Mouse (Mus musculus) midbrain, embryonic 16.5 days (tissue): ENCODE measurements around the gene Slc25a13. TPM values are rescaled to one million over a fixed set of nuclear protein-coding genes. Genes with fewer than 3 reads are reported as not detected.
A peak's percentile ranks its signal among the peaks of the same experiment; 100 is the strongest.

Experiments
- ATAC-seq: fragments of 200-750 bp; cut with Nextera tagmentation; 2 replicates; pipeline ENCODE4 v1.8.0; 2017; ENCODE audit warnings: moderate TSS enrichment
- H3K27ac ChIP-seq: fragments of 300-500 bp; sonication (generic); 2 replicates; pipeline ENCODE4 v1.5.1; 2014; ENCODE audit warnings: mild to moderate bottlenecking, low read length, mixed read lengths
- H3K27me3 ChIP-seq: fragments of 300-500 bp; sonication (generic); 2 replicates; pipeline ENCODE4 v1.6.1; 2014; ENCODE audit warnings: low read depth, low read length, mixed read lengths; ENCODE audit not compliant: control insufficient read depth, insufficient read depth
- H3K36me3 ChIP-seq: fragments of 300-500 bp; sonication (generic); 2 replicates; pipeline ENCODE4 v1.6.1; 2014; ENCODE audit warnings: mild to moderate bottlenecking, low read length, moderate library complexity, mixed read lengths; ENCODE audit not compliant: control insufficient read depth, insufficient read depth
- H3K4me1 ChIP-seq: fragments of 300-500 bp; sonication (generic); 2 replicates; pipeline ENCODE4 v1.6.1; 2014; ENCODE audit warnings: mild to moderate bottlenecking, low read length, mixed read lengths; ENCODE audit not compliant: control insufficient read depth, insufficient read depth
- H3K4me2 ChIP-seq: fragments of 300-500 bp; sonication (generic); 2 replicates; pipeline ENCODE4 v1.6.1; 2014; ENCODE audit warnings: mild to moderate bottlenecking, low read length, mixed read lengths
- H3K4me3 ChIP-seq: fragments of 300-500 bp; sonication (generic); 2 replicates; pipeline ENCODE4 v1.5.1; 2014; ENCODE audit warnings: low read depth, mild to moderate bottlenecking, low read length, moderate library complexity, mixed read lengths
- H3K9ac ChIP-seq: fragments of 300-500 bp; sonication (generic); 2 replicates; pipeline ENCODE4 v1.6.1; 2014; ENCODE audit warnings: low read depth, low read length, mixed read lengths
- H3K9me3 ChIP-seq: fragments of 300-500 bp; sonication (generic); replicated peaks from 2 replicates; pipeline ENCODE4 v1.6.1; 2014; ENCODE audit warnings: mild to moderate bottlenecking, low read length, mixed read lengths; ENCODE audit not compliant: control insufficient read depth, poor library complexity, severe bottlenecking
- WGBS: fragments of 180-500 bp; shearing (Covaris S2); extraction: QIAGEN DNeasy Blood & Tissue Kit; methylation state at CpG from one replicate; pipeline ENCODE4 v1.1.7; 2014; 5-methylcytosine and 5-hydroxymethylcytosine counted together
- polyA plus RNA-seq: library from polyadenylated mRNA; unstranded; fragments of >200 nt; fragmentation: Nextera tagmentation; extraction: Ambion mirVana; gene quantifications from 2 replicates; pipeline ENCODE4 v1.2.1, GENCODE M21; 2015

The Slc25a13 gene
- polyA plus RNA-seq, 1 experiment from 2014 or later = 3.8 TPM

DNA sequence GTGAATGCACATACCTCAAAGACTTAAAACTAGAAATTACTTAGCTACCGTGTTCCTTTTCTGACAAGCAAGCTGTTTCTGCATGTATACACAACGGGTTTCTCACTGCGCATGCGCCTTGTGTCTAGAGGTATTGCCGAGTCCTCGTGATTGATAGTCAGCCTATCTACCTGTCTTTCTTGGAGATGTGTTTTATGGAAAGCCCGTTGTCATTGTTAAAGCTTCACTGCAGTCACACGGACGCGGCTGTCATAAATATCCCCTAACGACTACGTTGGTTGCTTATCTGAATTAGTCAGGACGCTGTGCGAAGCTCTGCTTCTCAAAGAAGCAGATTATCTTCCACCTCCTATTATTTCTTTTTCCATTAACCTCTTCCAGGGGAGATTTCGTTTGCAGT, 201.4 kb downstream of the Slc25a13 start:
- Histone ChIP-seq H3K36me3 (no peaks in the 10 kb centered on the region), H3K9ac (no peak overlapping the region), H3K4me3 (peak overlapping the region; percentile 24), H3K4me2 (peak overlapping the region; percentile 37), H3K27ac (no peak overlapping the region), H3K4me1 (no peaks in the 10 kb centered on the region), H3K9me3 (no peaks in the 10 kb centered on the region), H3K27me3 (no peaks in the 10 kb centered on the region)
- WGBS = 49% methylated on average over 15 of the region's 15 CpGs
- ATAC-seq = peak; percentile 56; the same call in 1 of the 2 replicates

DNA sequence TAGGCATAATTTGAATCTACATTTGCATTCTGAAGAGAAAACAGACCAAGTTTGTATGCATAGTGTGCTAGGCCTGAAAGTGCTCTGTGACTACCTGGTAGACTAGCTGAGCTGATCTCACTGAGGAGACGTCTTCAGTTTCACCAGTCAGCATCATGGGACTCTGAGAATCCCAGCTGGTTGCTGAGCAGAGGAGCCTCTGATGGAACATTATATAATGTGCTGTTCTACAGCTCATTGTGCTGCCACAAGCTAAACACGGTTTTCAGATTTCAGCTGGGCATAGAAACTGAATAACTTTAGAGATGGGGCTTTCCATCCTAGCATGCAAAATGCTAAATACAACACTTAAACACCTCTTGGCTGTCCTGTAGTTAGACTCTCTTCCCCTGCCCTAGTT, 205.6 kb downstream of the Slc25a13 start:
- no peaks in the 10 kb centered on the region for H3K9me3 ChIP-seq
- peaks cover 2% of the 10 kb centered on the region; the same call in 1 of the 2 replicates for H3K4me1 ChIP-seq
- no peak overlapping the region for H3K4me2 ChIP-seq
- H3K9ac ChIP-seq = no peak overlapping the region
- H3K4me3 ChIP-seq = no peak overlapping the region
- ATAC-seq = no peak
- WGBS = 80% methylated on average over 2 of the region's 2 CpGs
- H3K27me3 ChIP-seq = no peaks in the 10 kb centered on the region; the same call in 1 of the 2 replicates
- no peak overlapping the region for H3K27ac ChIP-seq
- no peaks in the 10 kb centered on the region for H3K36me3 ChIP-seq

DNA sequence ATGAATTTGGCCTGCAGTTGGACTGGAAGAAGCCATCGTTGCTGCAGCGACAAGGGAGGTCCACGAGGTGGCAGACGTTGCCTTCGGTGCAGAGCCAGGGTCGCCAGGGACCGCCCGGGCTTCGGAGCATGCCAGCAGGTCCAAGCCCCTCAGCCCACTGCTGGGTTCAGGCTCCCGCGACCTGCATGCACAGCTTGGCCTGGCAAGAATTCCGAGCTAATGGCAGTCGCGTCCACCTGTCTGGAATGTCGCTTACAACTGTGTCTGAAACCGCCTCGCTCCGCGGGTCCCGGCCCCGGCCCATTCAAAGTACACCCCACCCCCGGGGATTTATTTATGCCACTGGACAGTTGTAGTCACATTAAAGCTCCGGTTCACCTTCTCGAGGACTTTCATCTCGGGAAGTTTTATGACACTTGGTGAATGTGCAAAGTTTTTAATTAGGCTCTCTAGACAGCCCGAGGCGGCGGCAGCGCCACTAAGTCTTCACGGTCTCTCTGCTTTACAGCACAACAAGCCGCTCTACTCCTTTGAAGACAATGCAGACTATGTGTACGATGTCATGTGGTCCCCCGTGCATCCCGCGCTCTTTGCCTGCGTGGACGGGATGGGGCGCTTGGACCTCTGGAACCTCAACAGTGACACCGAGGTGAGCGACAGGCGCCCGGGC, 211.1 kb downstream of the Slc25a13 start:
- Histone ChIP-seq H3K27me3 (no peaks in the 10 kb centered on the region; the same call in 1 of the 2 replicates), H3K4me2 (peak overlapping the region; percentile 99), H3K27ac (0 out of 2 replicates have a peak overlapping the region, but pooled peaks have one; percentile 7), H3K4me1 (peaks cover 7% of the 10 kb centered on the region), H3K4me3 (peak overlapping the region; percentile 61), H3K36me3 (no peaks in the 10 kb centered on the region), H3K9me3 (no peaks in the 10 kb centered on the region), H3K9ac (peak overlapping the region; percentile 62)
- WGBS = 2% methylated on average over 42 of the region's 42 CpGs
- peak; percentile 98 for ATAC-seq

DNA sequence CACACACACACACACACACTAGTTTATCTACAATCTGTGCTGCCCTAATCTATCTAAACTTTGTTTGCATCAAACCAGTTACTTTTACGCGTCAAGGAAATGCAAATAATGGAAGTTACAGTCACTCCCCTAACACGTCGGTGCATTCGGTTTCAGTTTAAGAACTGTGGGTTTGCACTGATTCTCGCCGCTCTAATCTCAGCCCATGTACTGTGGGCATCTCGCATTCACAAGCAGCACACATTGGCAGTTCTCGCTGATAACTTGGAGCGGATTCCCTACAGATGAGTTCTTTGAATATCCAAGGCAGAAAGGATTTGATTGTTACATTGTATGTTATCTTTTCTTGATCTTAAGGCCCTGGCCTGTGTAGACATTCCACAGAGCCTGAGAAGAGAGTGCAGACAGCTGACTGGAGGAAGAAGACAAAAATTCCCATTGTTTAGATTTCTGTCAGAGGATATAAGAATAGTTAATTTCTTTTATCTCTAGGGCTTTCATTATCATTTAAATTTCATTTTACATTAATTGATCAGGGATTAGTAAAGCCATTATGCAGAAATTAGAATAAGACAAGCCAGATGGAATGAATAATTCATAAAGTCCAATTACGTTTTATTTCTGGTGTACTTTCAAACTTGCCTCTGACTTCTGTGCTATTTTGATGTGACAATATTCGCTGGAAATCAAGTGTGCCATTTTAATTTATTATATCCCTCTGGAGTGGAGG, 212.1 kb downstream of the Slc25a13 start:
- Histone ChIP-seq H3K27ac (no peak overlapping the region), H3K36me3 (no peaks in the 10 kb centered on the region), H3K9me3 (no peaks in the 10 kb centered on the region), H3K27me3 (no peaks in the 10 kb centered on the region; the same call in 1 of the 2 replicates), H3K9ac (no peak overlapping the region), H3K4me3 (no peak overlapping the region), H3K4me2 (no peak overlapping the region), H3K4me1 (peaks cover 7% of the 10 kb centered on the region)
- 0 out of 2 replicates have a peak, but pooled peaks have one; percentile 11 for ATAC-seq
- 50% methylated on average over 12 of the region's 12 CpGs for WGBS

DNA sequence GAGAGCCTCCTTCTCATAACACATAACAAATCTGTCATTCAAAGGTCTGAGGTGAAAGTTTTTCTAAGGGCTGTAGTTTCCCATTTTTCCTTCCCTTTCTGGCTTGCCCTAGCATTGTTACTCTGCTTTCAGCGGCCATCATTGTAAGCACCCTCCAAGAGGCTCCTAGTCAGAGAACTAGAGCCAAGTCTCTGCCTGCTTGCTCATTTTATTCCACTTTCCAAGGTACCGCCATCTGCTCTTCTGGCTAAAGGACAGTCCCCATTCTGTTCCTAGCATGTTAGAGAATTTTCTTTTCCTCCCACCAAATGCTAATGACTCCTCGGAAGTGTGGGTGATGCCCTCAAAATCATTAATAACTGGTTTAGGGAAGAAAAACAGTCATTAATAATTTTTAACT, 214.9 kb downstream of the Slc25a13 start:
- ATAC-seq = no peak
- Histone ChIP-seq H3K27me3 (no peaks in the 10 kb centered on the region; the same call in 1 of the 2 replicates), H3K4me2 (no peak overlapping the region), H3K9me3 (no peaks in the 10 kb centered on the region), H3K4me1 (peaks cover 10% of the 10 kb centered on the region), H3K4me3 (no peak overlapping the region), H3K36me3 (no peaks in the 10 kb centered on the region), H3K27ac (no peak overlapping the region), H3K9ac (no peak overlapping the region)
- 84% methylated on average over 3 of the region's 3 CpGs for WGBS

DNA sequence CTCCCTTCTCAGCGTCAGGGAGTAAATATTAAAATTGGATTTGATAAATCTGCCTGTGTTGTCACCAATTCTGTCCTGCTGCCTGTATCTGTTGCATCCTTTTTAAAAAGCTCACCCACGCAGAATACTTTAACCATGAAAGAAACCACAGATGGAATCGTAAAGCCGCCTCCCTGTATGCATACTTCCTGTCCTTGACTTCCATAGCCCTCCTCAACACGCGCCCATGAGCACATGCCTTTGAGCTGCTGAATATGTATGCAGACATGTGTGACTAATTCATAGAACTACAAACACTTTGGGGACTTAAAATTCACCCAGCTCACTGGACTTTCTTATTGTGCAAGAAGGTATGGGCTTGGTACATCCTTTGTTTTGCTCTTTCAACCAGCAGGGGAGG, 219.4 kb downstream of the Slc25a13 start:
- no peak for ATAC-seq
- 27% methylated on average over 6 of the region's 6 CpGs for WGBS

DNA sequence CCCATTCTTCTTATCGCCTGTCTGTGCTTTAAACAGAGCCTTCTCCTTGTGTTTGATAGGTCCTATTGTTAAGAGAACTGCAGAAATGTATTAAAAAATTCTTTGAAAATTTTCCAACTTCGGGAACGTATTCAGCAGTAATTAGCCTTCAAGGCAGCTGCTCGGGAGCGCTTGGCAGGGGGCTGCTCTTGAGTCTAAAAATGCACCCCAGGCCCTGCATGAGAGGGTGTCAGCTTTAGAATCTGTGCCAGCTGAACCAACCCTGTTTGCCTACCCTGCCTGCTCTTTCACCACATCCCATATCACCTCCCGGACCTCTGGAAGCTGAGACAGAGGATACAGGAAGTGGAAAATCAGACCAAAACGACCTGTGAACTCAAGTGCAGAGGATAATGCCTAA, 223.9 kb downstream of the Slc25a13 start:
- Histone ChIP-seq H3K4me2 (no peak overlapping the region), H3K4me1 (peaks cover 19% of the 10 kb centered on the region), H3K9ac (no peak overlapping the region), H3K27ac (no peak overlapping the region), H3K27me3 (no peaks in the 10 kb centered on the region; the same call in 1 of the 2 replicates), H3K9me3 (no peaks in the 10 kb centered on the region), H3K36me3 (no peaks in the 10 kb centered on the region), H3K4me3 (no peak overlapping the region)
- ATAC-seq = 0 out of 2 replicates have a peak, but pooled peaks have one; percentile 46
- WGBS = 30% methylated on average over 7 of the region's 7 CpGs

More for the DNA sequence above, 219.4 kb downstream of the Slc25a13 start:
- Histone ChIP-seq H3K36me3 (no peaks in the 10 kb centered on the region), H3K9me3 (no peaks in the 10 kb centered on the region), H3K4me1 (peaks cover 9% of the 10 kb centered on the region; the same call in 1 of the 2 replicates), H3K27me3 (no peaks in the 10 kb centered on the region; the same call in 1 of the 2 replicates), H3K4me2 (no peak overlapping the region), H3K4me3 (no peak overlapping the region), H3K9ac (no peak overlapping the region), H3K27ac (no peak overlapping the region)

DNA sequence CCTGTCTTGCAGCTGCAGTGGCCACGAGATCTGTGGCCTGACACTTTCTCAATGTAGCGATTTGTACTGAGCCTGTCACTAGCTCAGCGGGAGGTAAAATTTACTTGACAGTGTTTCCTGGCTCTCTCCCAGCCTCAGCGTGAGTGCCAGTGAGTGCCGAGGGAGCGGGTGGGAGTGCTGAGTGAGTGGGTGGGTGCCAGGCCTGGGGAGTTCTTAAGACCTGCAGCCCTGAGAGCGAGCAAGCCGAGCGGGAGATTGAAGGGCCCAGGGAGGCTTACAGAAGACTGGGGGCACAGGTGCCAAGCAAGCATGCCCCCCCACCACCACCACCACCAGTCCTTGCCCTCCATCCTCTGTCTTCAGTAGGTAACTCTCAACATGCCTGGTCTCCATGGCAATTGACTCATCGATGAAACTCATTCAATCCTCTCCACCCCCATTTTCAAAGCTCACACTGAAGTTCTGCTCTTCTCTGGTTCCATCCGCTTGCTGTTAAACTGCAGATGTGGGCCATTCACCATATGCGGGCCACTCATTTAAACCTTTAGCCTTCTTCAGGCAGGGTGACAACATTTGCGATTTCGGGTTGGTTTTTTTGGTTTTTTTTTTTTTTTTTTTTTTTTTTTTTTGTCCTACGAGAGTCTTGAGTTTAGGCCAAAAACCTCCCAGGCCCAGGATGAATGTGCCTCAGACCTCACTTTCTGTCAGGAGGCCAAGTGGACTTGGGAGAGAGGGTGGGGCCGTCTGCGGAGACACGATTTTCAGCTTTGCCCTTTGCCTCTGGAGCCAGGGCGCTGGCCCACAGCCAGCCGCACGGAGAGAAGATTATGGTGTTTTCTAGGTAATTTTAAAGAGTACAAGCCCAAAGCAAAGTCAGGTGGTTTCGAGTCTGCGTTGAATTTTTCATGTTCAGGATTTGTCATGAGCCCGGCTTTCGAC, 224.9 kb downstream of the Slc25a13 start:
- ATAC-seq = peak; percentile 86

More for the DNA sequence above, 224.9 kb downstream of the Slc25a13 start:
- no peaks in the 10 kb centered on the region for H3K36me3 ChIP-seq
- WGBS = 39% methylated on average over 25 of the region's 25 CpGs
- H3K4me3 ChIP-seq = no peak overlapping the region
- no peak overlapping the region for H3K27ac ChIP-seq
- H3K9me3 ChIP-seq = no peaks in the 10 kb centered on the region
- H3K4me1 ChIP-seq = peaks cover 16% of the 10 kb centered on the region
- no peaks in the 10 kb centered on the region; the same call in 1 of the 2 replicates for H3K27me3 ChIP-seq
- peak overlapping the region; percentile 42 for H3K4me2 ChIP-seq
- 0 out of 2 replicates have a peak overlapping the region, but pooled peaks have one; percentile 4 for H3K9ac ChIP-seq
